Mouse (Mus musculus) olfactory bulb, adult 2 months (tissue): ENCODE measurements at regions not wholly inside any gene's neighbourhood (a gene's known extent, or its start where the extent isn't known, plus 50 kb on each side); places are given as distances from the start of the nearest gene placed in this dataset.

ENCODE experiments used
- H3K27ac ChIP-seq: fragments of 200-500 bp; 2 replicates; pipeline ENCODE4 v1.5.1; 2012; ENCODE audit warnings: low read depth, low read length; ENCODE audit not compliant: insufficient read depth
- H3K4me1 ChIP-seq: fragments of 200-500 bp; 2 replicates; pipeline ENCODE4 v1.6.1; 2012; ENCODE audit warnings: low read length; ENCODE audit not compliant: control insufficient read depth, insufficient read depth
- H3K4me3 ChIP-seq: fragments of 200-500 bp; 2 replicates; pipeline ENCODE4 v1.5.1; 2012; ENCODE audit warnings: mild to moderate bottlenecking, low read depth, low read length, moderate library complexity; ENCODE audit not compliant: insufficient read depth
- CTCF ChIP-seq: fragments of 200-500 bp; IDR thresholded peaks from 2 replicates; pipeline ENCODE4 v1.5.1; 2012; ENCODE audit warnings: low read depth, mild to moderate bottlenecking, low read length, moderate library complexity; ENCODE audit not compliant: insufficient read depth
- POLR2A ChIP-seq: fragments of 200-500 bp; IDR thresholded peaks from 2 replicates; pipeline ENCODE4 v1.6.1; 2012; ENCODE audit warnings: mild to moderate bottlenecking, low read depth, low read length, moderate library complexity; ENCODE audit not compliant: insufficient read depth
- WGBS: fragments of 180-500 bp; shearing (Covaris S2); methylation state at CpG from one replicate; pipeline ENCODE4 v1.1.7; 2018; 5-methylcytosine and 5-hydroxymethylcytosine counted together

DNA sequence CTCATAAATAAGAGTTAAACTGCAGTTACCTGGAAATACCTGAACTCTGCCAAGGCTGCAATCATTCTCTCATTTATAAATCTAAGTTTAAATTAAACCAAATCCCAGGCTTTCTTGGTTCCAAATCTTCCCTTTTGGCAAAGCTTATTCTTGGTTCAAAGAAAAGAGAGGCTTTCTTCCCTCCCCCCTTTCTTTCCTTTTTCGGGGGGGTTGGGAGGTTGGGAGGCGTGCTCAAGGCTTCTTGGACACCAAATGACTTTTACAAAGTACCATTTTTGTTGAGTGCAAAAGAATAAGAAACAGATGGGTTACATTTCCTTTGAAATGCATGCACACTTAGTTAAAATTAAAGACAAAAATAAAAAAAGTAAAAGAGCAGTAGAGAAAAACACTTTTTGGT lies 105.4 kb upstream of the Mroh9 start:
- no peak for TF ChIP-seq POLR2A
- 33% methylated on average over 2 of the region's 2 CpGs for WGBS
- no peak overlapping the region for H3K4me3 ChIP-seq
- no peaks in the 10 kb centered on the region for H3K4me1 ChIP-seq
- no peak overlapping the region for H3K27ac ChIP-seq

DNA sequence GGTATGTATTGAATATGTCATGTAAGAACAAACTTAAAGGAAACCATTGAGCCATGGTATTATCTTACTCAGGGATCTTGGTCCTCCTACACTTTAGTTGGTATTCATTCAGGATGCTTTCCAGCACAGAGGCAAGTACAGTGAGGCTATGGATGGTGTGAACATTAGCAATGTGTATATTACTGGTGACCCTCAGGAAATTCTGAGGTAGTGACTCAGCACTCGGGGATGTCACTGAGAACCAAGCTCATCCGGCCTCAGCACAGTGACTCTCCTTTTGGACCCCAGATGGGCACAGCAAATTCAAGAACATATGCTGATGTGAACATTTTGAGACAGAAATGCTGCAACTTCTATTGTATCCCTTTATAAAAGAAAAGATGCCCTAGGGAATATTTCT lies 96.4 kb upstream of the Mroh9 start:
- H3K4me1 ChIP-seq, result no peaks in the 10 kb centered on the region
- WGBS, result 82% methylated on average over 2 of the region's 2 CpGs
- no peak for TF ChIP-seq POLR2A

DNA sequence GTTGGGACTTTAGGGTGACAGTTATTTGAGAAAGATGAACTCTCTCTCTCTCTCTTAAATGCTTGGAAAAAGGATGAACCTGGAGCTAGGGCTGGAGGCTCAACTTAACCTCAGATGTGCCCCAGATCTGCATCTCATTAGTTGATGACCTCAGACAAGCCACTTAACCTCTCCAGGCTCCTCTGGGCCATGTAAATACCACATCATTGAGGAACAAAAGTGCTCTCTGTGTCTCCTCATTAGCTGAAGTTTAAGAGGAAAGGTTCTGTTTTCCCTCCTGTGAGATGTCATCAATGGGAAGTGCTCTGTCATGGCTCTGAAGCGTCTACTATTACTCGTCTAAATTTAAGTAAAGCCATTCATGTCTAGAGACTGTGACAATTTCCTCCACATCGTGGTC lies 91.5 kb upstream of the Mroh9 start:
- Histone ChIP-seq H3K4me1 (no peaks in the 10 kb centered on the region), H3K4me3 (no peak overlapping the region), H3K27ac (no peak overlapping the region)
- WGBS, result 43% methylated on average over 3 of the region's 3 CpGs
- TF ChIP-seq CTCF, result no peak
- TF ChIP-seq POLR2A, result no peak

More for the DNA sequence above, 96.4 kb upstream of the Mroh9 start:
- H3K4me3 ChIP-seq, result no peak overlapping the region
- no peak overlapping the region for H3K27ac ChIP-seq

DNA sequence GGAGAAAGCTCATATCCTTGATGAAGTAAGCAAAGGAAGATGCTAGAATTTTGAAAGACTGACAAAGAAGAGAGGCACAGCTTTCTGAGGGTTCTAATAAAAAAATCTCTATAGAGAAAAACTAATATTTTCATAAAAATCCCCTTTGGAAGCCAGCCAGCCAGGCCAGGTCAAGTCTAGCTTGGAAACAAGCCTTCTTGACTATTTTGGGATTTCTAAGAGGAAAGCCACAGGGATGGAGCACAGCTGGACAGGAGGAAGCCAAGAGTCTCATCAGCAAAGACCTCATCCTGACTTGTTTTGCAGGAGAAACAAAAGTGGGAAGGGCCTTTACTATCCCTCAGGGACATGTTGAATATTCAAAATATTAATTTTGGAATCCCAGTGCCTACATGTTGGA lies 81.6 kb upstream of the Mroh9 start:
- no peaks in the 10 kb centered on the region for H3K4me1 ChIP-seq
- TF ChIP-seq POLR2A, result no peak
- no peak overlapping the region for H3K27ac ChIP-seq
- H3K4me3 ChIP-seq, result no peak overlapping the region

DNA sequence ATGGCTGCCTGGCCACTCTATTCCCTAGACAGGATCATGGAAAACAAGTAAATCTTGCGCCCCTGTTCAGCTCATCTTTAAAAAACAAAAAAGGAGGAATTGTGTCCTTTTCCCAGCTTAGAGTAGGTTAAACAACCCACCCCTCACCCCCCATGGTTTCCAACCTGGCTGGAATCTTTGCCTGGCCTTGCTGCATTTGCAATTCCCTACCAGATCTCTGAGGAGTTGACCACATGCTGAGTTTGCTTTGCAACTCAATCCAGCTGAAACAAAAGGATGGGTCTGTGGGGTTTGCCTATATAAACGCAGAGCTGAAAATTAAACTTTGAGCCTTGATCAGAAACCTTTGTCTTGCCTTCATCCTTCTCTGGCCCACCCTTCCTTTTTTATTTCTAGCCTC lies 78.2 kb upstream of the Mroh9 start:
- Histone ChIP-seq H3K4me3 (no peak overlapping the region), H3K4me1 (no peaks in the 10 kb centered on the region), H3K27ac (no peak overlapping the region)
- TF ChIP-seq POLR2A, result no peak
- no peak for TF ChIP-seq CTCF
- WGBS, result 58% methylated on average over 2 of the region's 2 CpGs

DNA sequence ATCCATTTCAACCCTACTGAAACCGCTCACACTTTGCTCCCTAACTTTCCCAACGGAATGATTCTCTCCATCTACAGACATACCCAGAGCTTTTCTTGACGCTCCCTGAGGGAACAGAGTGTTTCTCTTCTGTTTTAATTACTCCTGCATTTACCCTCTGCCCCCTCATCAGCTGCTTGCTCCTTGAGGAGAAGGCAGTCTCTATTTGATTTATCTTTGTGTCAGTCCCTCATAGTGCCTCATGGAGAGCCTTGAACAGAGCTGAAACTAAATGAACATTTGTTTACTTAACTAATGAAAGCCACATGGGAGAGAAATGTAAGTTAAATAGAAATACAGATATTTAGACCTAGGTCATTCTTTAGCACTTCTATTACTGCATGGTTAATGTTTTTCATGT lies 74.4 kb upstream of the Mroh9 start:
- H3K4me3 ChIP-seq, result no peak overlapping the region
- TF ChIP-seq CTCF, result no peak
- no peak for TF ChIP-seq POLR2A
- WGBS, result 77% methylated on average over 3 of the region's 3 CpGs
- no peak overlapping the region for H3K27ac ChIP-seq
- no peaks in the 10 kb centered on the region for H3K4me1 ChIP-seq

DNA sequence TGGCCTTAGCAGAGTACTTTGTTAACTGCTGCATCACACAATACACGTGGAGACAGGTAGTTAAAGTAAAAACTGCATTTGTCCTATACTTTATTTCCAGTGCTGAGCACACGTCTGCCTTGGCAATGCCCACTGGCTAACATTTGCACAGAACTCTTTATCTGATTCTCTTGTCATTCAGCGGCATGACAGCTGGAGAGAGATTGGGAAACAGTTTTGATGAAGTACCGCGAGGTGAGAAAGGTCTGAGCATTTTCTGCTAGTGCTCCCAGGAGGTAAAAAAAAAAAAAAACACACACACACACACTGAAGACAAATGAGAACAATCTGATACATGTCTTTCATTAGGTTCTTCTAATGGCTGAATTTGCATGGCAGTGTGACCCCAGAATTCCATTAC lies 73.0 kb upstream of the Mroh9 start:
- no peaks in the 10 kb centered on the region for H3K4me1 ChIP-seq
- H3K4me3 ChIP-seq, result no peak overlapping the region
- TF ChIP-seq POLR2A, result no peak
- TF ChIP-seq CTCF, result no peak
- H3K27ac ChIP-seq, result no peak overlapping the region
- WGBS, result 65% methylated on average over 5 of the region's 5 CpGs

DNA sequence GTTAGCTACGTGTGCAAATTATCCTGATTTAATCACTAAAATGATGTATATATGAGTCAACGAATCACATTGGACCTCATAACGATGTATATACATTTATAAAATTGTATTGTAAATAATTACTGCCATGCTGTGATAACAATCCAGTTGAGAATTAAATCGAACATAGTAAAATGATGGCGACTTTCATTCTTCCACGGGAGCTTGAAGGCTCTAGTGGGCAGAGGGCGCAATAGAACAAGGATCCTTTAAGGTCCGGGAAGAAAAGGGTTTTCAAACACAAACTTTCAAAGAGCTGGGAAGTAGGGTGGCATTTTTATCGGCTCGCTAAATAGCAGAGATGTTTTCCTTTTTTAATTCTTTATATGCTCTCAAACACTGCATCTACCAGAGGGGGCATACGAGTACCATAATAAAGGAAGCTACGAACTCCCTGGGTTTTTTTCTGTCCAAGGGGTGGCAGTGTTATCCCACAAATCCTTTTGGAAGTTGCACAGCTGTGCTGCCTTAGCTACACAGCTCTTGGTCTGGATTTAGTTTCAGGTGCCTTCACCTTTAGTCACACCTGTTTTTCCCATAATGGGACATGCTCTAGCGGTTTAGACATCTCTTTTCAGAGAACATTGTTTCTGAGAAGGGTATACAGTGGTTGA lies 64.9 kb upstream of the Mroh9 start:
- no peaks in the 10 kb centered on the region for H3K4me1 ChIP-seq
- peak overlapping the region; percentile 30 for H3K4me3 ChIP-seq
- H3K27ac ChIP-seq, result no peak overlapping the region
- WGBS, result 13% methylated on average over 13 of the region's 13 CpGs
- TF ChIP-seq POLR2A (no peak), CTCF (no peak)

DNA sequence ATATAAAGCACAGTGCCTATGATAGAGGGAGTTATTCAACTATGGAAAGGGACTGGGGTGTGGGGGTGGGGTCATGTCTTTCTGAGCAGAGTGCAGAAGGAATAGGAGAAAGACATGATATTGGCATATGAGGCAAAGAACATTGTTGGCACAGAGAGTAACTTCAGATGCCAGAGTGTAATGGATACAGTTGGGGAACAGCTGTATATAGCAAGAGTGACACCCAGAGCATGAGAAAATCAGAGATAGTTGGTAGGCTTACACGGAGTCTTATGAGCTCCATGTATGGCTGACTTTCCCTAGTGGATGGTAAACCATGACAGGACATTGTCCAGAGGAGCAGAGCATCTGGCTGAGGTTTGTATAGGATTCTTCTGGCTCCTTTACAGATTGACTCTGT lies 61.2 kb upstream of the Mroh9 start:
- no peaks in the 10 kb centered on the region for H3K4me1 ChIP-seq
- no peak for TF ChIP-seq POLR2A
- TF ChIP-seq CTCF, result no peak
- WGBS, result 82% methylated on average over 1 of the region's 1 CpGs
- no peak overlapping the region for H3K27ac ChIP-seq
- no peak overlapping the region for H3K4me3 ChIP-seq

DNA sequence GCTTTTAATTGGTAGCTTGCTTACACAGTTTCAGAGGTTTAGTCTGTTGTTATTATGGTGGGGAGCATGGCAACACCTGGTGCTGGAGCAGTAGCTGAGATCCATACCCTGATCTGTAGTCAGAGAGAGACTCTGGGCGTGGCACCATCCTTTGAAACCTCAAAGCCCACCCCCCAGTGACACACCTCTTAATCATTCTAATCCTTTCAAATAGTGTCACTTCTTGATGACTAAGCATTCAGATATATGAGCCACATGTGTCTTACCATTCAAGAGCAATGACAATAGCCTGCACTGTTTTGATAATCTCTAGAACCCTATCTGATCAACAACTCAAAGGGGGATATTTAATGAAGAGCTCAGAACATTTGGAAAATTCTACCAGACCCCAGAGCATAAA lies 57.6 kb upstream of the Mroh9 start:
- Histone ChIP-seq H3K27ac (no peak overlapping the region), H3K4me3 (no peak overlapping the region), H3K4me1 (no peaks in the 10 kb centered on the region)
- 94% methylated on average over 1 of the region's 1 CpGs for WGBS
- TF ChIP-seq CTCF, result no peak
- no peak for TF ChIP-seq POLR2A
